Mouse (Mus musculus): Measurements from ENCODE around the gene Adcy3. TPM values are rescaled to one million over a fixed set of nuclear protein-coding genes. Genes with fewer than 3 reads are reported as not detected.
"Not testable (repeated sequence)": the region's sequence is repeated elsewhere in the genome, so short reads cannot be mapped to it uniquely, and the experiment has no call there.

Gene Adcy3
- total RNA-seq, 2 experiments from 2014 or later: 47.6 to 48.6 TPM

- no peak for DNase-seq (ENCODE audit: low spot score in 2 of 2)
- H3K4me3 ChIP-seq: no peak overlapping the region
- TF ChIP-seq CTCF (conservative IDR thresholded peaks at IDR 0.05): no peak
- H3K27ac ChIP-seq: no peak overlapping the region
Measured at GRCm38 (mm10) chr12:4232777-4233176, 99.9 kb downstream of the Adcy3 start.

GRCm38 (mm10) chr12:4233572-4234508 lies 100.9 kb downstream of the Adcy3 start, which contains the start of the genes Ptrhd1 and Cenpo:
Gene Ptrhd1 (plus strand): TSS chr12:4234027.
Gene Cenpo (minus strand): TSS chr12:4234294.
- peak; percentile 89 to 97 for DNase-seq (ENCODE audit: low spot score in 2 of 2)
- Histone ChIP-seq H3K4me3 (peak within 1 kb of the TSS; percentile 77), H3K27ac (peak within 1 kb of the TSS; percentile 100)
- TF ChIP-seq CTCF (conservative IDR thresholded peaks at IDR 0.05): peak; percentile 16

DNA sequence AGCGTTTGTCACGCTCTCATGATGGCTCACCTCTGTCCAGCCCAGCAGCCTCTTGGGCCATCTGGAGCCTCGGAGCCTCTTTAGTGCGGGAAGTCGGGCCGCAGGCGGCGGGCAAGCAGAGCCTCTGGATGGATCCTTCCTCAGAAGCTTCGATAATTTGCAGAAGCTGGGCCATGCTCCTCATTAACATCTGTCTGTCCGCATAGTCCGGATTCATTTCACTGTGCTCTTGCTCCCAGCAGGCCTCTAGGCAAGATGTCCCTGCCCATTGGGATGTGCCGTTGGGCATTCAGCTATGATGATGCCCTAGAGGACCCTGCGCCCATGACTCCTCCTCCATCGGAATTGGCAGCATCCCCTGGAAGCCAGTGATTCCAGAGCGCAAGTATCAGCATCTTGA lies 104.6 kb downstream of the Adcy3 start:
- no peak overlapping the region for H3K27ac ChIP-seq
- no peak for TF ChIP-seq CTCF (conservative IDR thresholded peaks at IDR 0.05)
- no peak for DNase-seq (ENCODE audit: low spot score in 2 of 2)
- H3K4me3 ChIP-seq: no peak overlapping the region

GRCm38 (mm10) chr12:4240281-4240680 lies 107.4 kb downstream of the Adcy3 start:
- not testable (repeated sequence) for H3K27ac ChIP-seq; H3K4me3 ChIP-seq; DNase-seq (ENCODE audit: low spot score in 2 of 2)

DNA sequence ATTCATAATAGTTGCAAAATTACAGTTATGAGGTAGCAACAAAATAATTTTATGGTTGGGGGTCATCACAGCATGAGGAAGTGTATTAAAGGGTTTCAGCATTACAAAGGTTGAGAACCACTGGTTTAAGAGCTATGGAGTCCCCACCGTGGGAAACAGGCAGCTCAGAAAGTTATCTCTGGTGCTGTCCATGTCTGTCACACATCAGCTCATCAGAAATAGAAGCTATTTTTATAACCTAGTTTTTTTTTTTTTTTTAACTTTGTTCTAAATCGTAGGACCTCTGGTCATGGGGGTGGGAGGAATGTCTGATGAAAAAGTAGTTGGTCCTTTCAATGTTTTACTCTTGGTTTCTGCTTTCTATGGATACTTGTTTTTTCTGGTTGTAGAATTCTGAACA lies 110.9 kb downstream of the Adcy3 start:
- TF ChIP-seq CTCF (conservative IDR thresholded peaks at IDR 0.05): no peak
- Histone ChIP-seq H3K27ac (no peak overlapping the region), H3K4me3 (no peak overlapping the region)
- DNase-seq (ENCODE audit: low spot score in 2 of 2): no peak

DNA sequence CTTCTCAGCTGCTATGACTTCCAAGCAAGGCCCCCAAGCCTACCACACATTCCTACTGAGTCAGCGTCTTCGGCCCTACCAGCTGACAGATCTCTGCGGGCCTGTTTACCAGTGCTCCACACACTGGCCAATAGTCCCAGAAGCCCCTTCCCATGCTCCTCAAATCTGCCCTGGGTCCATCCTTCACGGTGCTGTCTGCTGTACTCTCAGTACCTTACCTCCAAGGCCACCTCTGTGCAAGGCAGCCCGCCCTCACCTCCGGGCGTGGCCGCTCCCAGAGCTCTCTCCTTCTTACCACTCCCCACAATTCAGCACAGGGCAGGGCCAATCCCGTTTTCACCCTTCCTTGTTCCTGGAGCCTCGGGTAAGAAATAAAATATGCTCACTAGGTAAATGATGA lies 112.8 kb downstream of the Adcy3 start:
- TF ChIP-seq CTCF (conservative IDR thresholded peaks at IDR 0.05): no peak
- H3K27ac ChIP-seq: no peak overlapping the region
- DNase-seq (ENCODE audit: low spot score in 2 of 2): no peak
- H3K4me3 ChIP-seq: no peak overlapping the region

DNA sequence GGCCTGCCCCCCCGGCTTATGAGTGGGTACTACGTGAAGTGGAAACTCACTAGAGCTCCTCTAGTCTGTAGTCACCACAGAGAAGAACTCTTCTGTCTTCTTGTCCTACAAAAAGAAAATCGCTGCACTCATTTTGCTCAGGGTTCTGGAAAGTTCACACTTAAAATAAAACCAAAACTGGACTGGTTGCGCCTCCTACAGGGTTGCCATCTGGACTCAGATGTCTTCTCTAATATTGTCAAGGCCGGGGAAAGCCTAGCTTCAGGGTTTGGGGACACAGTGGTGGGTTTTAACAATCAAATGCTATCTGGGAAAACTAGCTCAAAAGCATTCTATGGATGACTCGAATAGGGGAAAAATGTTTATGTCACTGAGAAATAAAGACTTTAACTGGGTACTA lies 116.9 kb downstream of the Adcy3 start:
- no peak overlapping the region for H3K4me3 ChIP-seq
- no peak overlapping the region for H3K27ac ChIP-seq
- DNase-seq (ENCODE audit: low spot score in 2 of 2): no peak
- TF ChIP-seq CTCF (conservative IDR thresholded peaks at IDR 0.05): 0 out of 2 replicates have a peak, but pooled peaks have one; percentile 8

DNA sequence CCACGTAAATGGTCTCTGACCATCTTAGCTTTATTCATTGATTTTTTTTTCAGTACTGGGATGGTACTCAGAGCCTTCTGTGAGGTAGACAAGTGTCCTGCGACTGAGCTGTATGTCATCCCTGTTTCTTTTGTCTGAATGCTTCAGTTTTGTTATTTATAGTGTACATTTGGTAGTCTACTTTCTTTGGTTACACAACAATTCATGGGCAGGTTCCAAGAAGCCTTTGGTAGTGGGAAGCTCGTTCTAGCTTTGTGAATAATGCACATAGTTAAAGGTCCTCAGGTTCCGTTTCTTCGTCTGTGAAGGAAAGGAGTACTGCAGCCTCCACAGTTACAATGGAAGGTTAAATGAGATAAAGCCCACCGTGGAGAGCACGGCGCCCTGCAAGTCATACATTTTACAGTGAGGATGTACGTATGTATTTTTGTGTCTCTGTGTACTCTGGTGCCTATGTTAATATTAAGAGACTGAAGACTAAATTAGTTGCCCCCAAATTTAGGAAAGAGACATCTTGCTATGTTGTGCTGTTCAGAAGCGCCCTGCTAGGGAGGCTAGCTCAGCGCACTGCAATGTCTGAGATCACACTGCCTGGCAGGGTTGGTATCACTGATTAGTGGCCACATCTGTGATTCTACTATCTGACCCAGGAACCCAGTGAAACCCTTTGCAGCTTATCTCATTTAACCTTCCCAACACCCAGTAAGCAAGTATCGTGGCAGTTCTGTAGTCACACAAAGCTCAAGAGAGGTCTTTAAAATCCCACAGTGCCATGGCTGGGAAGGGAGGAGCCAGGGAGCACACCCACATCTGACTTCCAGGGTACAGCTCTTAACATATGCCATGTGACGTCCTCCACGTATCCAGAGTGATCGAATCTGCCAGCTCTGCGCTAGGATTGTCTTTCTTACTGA lies 120.1 kb downstream of the Adcy3 start:
- no peak for TF ChIP-seq CTCF (conservative IDR thresholded peaks at IDR 0.05)
- H3K27ac ChIP-seq: peak overlapping the region; percentile 64
- no peak overlapping the region for H3K4me3 ChIP-seq
- no peak for DNase-seq (ENCODE audit: low spot score in 2 of 2)

Other genes starting within 250 kb of the Adcy3 start
- 1 to 10 TPM; 1.7 to 3.1 TPM for gene Pomc, start 178.2 kb upstream of the Adcy3 start, total RNA-seq (2021)
- gene Efr3b, start 94.2 kb upstream of the Adcy3 start, total RNA-seq (2021): 100 to 1,000 TPM in 1 of 2 experiments, 10 to 100 TPM in 1; 91.8 to 104 TPM
- gene Dnajc27, start 50.5 kb upstream of the Adcy3 start, total RNA-seq (2021): 10 to 100 TPM; 80.0 to 82.8 TPM
- gene Ptrhd1, start 100.9 kb downstream of the Adcy3 start, total RNA-seq (2021): 1 to 10 TPM; 8.0 to 8.2 TPM
- 1 to 10 TPM; 4.2 to 4.3 TPM for gene Cenpo, start 101.2 kb downstream of the Adcy3 start, total RNA-seq (2021)

Measured in layer of hippocampus, adult 2 months (tissue).